Mouse (Mus musculus) left cerebral cortex, postnatal 25 days (tissue): ENCODE results near the gene Cep112. TPM values are rescaled to one million over a fixed set of nuclear protein-coding genes. Genes with fewer than 3 reads are reported as not detected.
A peak's percentile ranks its signal among the peaks of the same experiment; 100 is the strongest.

Source experiments
- DNase-seq, 2 experiments: peaks; one replicate each; pipeline ENCODE4 v3.0.0; 2022; ENCODE audit warnings: low spot score in 2 of 2, mixed read lengths in 1 of 2
- intact Hi-C: fragments of 180-260 bp; cut with DNase I; formaldehyde crosslinking; loops from one replicate; pipeline ENCODE4 v1.15.1; 2025
- total RNA-seq, 2 experiments: library from RNA; stranded (reverse); gene quantifications; 2 replicates each; pipeline ENCODE4 v1.2.3; 2021

Gene Cep112
- total RNA-seq, 2 experiments from 2014 or later = 5.8 to 9.0 TPM

DNA sequence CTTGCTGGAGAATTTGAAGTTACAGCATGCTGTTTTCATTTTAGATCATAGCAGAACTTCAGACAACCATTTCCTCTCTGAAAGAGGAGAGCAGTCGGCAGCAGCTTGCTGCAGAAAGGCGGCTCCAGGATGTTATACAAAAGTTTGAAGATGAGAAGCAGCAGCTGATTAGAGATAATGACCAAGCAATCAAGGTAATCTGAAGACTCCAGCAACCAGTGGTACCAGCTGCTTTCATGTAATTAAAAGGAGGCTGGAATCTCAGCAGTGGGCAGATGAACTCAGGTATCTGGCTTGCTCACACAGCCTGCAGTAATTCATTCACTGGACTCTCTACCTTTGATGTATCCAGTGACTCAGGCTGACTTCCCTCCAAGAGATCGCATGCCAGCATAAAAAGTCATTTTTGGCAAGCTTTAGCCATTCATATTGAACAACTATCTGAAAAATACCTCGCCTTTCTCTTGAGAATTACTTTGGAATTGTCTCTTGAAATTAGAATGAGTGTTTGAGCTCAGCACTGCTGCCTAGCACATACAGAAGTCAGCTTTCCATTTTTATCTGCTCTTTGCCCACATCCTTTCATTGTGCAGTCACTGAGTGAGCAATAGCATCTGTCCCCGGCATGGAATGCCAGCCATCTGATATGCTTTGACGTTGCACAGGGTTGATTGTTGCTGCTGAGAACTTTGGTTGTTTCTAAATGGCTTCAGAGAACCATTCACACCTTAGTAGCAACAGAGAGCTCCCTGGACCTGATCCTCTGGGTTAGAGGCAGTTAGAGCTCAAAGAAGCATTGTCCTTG, 332.8 kb downstream of the Cep112 start:
- intact Hi-C loops = loop anchor here (2.0 to 10.0 kb wide), 3 partner anchors 159 to 296 kb away; no protein-coding TSS in a partner anchor
- DNase-seq = peak; percentile 19 to 80

- no peak for DNase-seq
- intact Hi-C loops = no loop called here
Measured at GRCm38 (mm10) chr11:108770064-108770463, 345.1 kb downstream of the Cep112 start.

GRCm38 (mm10) chr11:108774019-108774670, 349.2 kb downstream of the Cep112 start:
- intact Hi-C loops = no loop called here

DNA sequence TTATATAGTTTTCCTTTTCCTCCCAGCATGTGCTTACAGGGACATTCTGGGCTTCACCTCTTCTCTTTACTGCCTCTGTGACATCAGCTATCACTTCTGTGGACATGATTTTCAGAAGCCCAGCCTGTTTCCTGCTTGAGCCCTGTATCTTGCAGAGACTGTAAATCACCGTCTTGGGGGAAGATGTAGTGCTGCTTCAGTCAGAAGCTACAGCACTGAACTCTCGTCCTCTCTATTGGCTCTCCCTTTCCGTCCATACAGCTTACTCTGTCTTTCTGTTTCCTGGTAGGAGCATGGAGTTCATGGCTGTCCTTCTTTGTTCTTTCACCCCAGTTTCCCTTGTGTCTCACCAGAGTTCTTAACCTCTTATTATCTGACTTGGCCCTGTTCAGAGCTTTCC, 352.2 kb downstream of the Cep112 start:
- DNase-seq = no peak
- intact Hi-C loops = no loop called here

More at GRCm38 (mm10) chr11:108774019-108774670, 349.2 kb downstream of the Cep112 start:
- no peak for DNase-seq

DNA sequence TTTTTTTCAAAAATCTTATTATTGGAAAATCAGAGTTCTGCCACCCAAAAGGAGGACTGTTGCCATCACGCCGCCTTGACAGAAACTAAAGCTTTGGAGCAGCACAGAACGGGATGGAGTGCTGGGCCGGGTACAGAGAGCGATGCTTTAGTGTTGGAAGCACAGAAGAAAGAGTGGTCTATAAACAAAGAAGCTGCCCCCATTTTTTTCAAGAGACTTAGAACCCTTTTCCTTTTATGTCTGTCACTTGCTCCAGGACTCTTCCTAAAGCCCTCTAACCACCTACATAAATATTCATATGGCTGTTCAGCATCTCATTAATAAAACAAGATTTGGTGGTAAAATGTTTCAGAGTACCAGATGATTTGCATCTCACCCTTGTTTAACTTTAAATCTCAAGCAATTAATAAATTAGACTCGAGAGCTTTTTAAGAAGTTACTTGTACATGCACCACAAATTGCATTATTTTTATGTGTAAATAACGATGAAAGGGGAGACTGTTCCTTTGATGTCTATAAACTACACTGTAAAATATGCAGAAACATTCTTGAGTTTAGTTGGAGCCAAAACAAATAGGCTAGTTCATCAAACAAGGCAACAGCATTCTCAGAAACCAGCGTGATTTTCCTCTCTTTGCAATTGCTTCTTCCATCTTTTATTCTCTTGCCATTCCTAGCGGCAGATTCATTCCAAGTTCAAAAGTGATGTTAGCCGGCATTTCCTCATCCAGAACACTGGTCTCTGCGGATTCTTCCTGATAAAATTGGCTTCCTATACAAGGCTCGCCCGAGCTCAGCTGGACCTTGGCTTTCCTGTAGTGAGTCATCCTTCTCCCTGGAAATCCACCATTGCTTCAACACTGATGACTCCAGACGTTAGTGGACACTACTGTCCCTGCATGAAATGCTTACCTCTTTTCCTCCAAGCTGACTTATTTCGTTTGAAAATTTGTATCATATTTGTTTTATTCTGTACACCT, 355.6 kb downstream of the Cep112 start:
- intact Hi-C loops = no loop called here
- DNase-seq = no peak

DNA sequence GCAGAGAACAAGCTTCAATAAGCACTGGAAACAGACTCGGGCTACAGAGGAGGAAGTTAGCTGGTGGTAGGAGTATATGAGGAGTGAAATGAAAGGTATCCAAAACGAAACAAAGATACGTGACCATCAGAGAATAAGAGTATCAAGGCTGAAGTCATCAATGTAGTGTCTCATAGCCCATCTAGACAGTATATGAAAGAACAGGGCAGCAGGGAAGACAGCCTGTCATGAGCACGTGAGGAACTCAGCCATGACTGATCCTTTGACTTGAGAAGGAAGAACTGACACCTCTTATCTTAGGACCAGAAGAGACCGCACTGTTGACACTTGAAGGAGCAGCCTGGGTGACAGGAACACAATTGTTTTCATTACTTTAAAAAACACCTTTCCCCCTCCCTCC, 373.4 kb downstream of the Cep112 start:
- no peak for DNase-seq
- intact Hi-C loops = no loop called here

GRCm38 (mm10) chr11:108799695-108800094, 374.7 kb downstream of the Cep112 start:
- intact Hi-C loops = no loop called here
- DNase-seq = peak; percentile 18 to 72

DNA sequence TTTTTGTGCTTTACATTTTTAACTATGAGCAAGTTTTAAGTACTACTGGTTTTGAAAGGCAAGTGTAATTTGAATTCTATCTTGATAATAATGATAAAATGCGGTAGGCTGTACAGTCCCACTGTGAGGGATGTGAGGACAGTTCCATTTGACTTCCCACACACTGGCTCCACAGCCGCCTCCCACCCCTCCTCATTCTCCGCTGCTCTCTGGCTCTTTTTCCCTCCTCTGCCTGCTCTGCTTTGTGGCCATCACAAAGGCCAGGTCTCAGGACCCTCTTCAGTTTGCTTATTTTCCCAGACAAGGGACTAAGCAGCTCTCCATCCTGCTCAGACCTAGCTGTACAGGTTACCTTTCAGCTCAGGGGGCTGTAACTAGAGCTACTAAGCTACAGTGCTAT, 379.0 kb downstream of the Cep112 start:
- intact Hi-C loops = no loop called here
- no peak for DNase-seq

- DNase-seq = no peak
- intact Hi-C loops = no loop called here
Measured at GRCm38 (mm10) chr11:108805947-108806346, 381.0 kb downstream of the Cep112 start.

- DNase-seq = no peak
- intact Hi-C loops = no loop called here
Measured at GRCm38 (mm10) chr11:108809626-108810025, 384.6 kb downstream of the Cep112 start.

- DNase-seq = no peak
- intact Hi-C loops = no loop called here
Measured at GRCm38 (mm10) chr11:108821771-108822170, 396.8 kb downstream of the Cep112 start.

- DNase-seq = no peak
- intact Hi-C loops = no loop called here
Measured at GRCm38 (mm10) chr11:108822257-108822656, 397.3 kb downstream of the Cep112 start.

GRCm38 (mm10) chr11:108827321-108827720, 402.3 kb downstream of the Cep112 start:
- intact Hi-C loops = no loop called here

GRCm38 (mm10) chr11:108828374-108829025, 403.5 kb downstream of the Cep112 start:
- DNase-seq = no peak
- intact Hi-C loops = no loop called here

More at GRCm38 (mm10) chr11:108827321-108827720, 402.3 kb downstream of the Cep112 start:
- no peak for DNase-seq

GRCm38 (mm10) chr11:108836706-108837105, 411.7 kb downstream of the Cep112 start:
- intact Hi-C loops = no loop called here
- DNase-seq = no peak

GRCm38 (mm10) chr11:108840195-108840594, 415.2 kb downstream of the Cep112 start:
- intact Hi-C loops = no loop called here
- no peak for DNase-seq

GRCm38 (mm10) chr11:108842765-108843164, 417.8 kb downstream of the Cep112 start:
- intact Hi-C loops = no loop called here
- DNase-seq = no peak

GRCm38 (mm10) chr11:108845971-108846370, 421.0 kb downstream of the Cep112 start:
- intact Hi-C loops = no loop called here
- DNase-seq = no peak

DNA sequence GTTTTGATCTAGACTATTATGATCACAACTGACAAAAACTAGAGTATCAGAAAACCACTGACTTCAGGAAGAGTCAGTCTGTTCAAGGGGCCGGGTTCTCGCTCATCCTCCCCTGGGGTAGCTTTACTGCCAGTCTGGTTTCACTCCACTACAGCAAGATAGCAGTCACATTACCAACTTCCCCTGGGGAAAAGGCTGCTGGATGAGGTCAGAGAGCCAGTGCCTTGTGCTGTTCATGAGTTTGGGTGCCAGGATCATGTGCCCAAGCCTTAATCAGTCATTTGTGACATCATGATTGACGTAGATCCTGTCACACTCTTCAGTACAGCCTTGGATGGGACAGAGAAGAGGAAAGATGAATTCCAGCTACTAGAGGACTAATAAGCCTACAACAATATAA, 421.5 kb downstream of the Cep112 start:
- intact Hi-C loops = no loop called here
- no peak for DNase-seq
